Mouse (Mus musculus): Measurements from ENCODE around the gene Selenop.

DNA sequence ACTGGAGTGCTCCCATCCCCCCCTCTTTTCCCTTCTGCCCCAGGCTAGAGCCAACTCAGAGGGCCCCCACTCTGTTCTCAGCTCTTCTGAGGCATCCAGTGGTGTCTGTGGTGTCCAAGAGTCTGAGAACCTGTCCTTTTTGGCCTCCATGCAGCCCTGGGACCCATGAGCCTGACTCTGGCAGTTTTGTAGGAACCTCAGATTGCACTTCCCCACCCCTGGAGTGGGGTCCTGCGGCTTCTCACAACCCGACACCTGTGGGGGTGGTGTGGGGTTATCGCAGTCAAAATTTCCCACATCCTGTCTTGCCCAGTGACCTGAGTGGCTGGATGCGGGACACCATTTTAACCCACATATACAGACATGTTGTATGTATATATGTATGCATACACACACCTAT, 4.1 kb upstream of the Selenop start:
- TF ChIP-seq POLR2A (IDR thresholded peaks at IDR 0.05; ENCODE audit: extremely low read depth, insufficient read depth, low read length) (no peak), CTCF (IDR thresholded peaks at IDR 0.05; ENCODE audit: extremely low read depth, insufficient read depth, low read length) (no peak)
